Mouse (Mus musculus) CH12.LX (cell line): Measurements from ENCODE around the gene Astl.

Source experiments
- EP300 ChIP-seq: IDR thresholded peaks from 2 replicates; pipeline ENCODE4 v1.6.1; 2011; ENCODE audit warnings: low read length, improper control_type of control experiment
- HCFC1 ChIP-seq: IDR thresholded peaks from 2 replicates; pipeline ENCODE4 v1.6.1; 2012; ENCODE audit warnings: low read depth, mild to moderate bottlenecking, inconsistent platforms, low read length, improper control_type of control experiment
- JUND ChIP-seq: conservative IDR thresholded peaks from 2 replicates; pipeline ENCODE4 v1.6.1; 2011; ENCODE audit warnings: low read depth, low read length, improper control_type of control experiment
- MAFK ChIP-seq: IDR thresholded peaks from 2 replicates; pipeline ENCODE4 v1.6.1; 2011; ENCODE audit warnings: low read length, improper control_type of control experiment; ENCODE audit not compliant: insufficient replicate concordance
- MYC ChIP-seq: IDR thresholded peaks from 2 replicates; pipeline ENCODE4 v1.6.1; 2011; ENCODE audit warnings: low read depth, mild to moderate bottlenecking, improper control_type of control experiment, low read length
- POLR2A ChIP-seq: IDR thresholded peaks from 2 replicates; pipeline ENCODE4 v1.6.1; 2011; ENCODE audit warnings: low read depth, mild to moderate bottlenecking, improper control_type of control experiment, low read length
- RCOR1 ChIP-seq: conservative IDR thresholded peaks from 2 replicates; pipeline ENCODE4 v1.6.1; 2012; ENCODE audit warnings: low read depth, mild to moderate bottlenecking, inconsistent platforms, low read length, improper control_type of control experiment
- ZNF384 ChIP-seq: IDR thresholded peaks from 2 replicates; pipeline ENCODE4 v1.6.1; 2012; ENCODE audit warnings: low read depth, low read length, improper control_type of control experiment, inconsistent platforms

DNA sequence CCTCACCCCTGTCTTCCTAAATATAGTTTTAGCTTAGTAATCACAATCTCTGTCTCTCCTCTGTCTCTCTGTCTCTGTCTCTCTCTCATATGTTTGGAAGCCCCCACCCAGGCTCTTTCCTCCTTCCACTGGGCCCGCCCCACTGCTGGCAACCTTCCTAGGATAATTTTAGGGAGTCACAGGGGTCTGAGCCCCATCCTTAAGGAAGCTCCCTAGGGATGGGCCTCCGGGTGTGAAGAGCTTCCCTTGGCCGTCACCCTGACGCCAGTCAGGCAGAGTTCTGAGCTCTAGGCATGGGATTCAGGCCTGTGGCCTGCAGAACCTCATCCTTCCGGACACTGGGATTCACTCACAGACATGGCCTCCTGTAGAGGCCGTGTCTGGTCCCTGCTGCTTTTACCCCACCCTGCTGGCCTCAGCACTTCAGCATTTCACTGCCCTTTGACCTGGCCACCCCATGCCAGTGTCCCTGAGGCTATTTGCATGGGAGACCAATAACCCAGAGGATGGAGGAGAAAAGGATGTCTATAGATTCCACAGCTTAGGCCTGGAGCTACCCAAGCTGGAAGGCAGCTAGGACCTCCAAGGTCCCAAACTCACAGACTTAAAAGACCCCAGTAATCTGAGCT, 38.1 kb downstream of the Astl start:
- TF ChIP-seq JUND: no peak
- TF ChIP-seq MAFK: no peak
- TF ChIP-seq ZNF384: no peak
- no peak for TF ChIP-seq MYC
- no peak for TF ChIP-seq EP300
- TF ChIP-seq HCFC1: no peak
- no peak for TF ChIP-seq RCOR1
- no peak for TF ChIP-seq POLR2A
